Mouse (Mus musculus): Measurements from ENCODE around the gene Prtg.
A peak's percentile ranks its signal among the peaks of the same experiment; 100 is the strongest.

The Prtg gene

DNA sequence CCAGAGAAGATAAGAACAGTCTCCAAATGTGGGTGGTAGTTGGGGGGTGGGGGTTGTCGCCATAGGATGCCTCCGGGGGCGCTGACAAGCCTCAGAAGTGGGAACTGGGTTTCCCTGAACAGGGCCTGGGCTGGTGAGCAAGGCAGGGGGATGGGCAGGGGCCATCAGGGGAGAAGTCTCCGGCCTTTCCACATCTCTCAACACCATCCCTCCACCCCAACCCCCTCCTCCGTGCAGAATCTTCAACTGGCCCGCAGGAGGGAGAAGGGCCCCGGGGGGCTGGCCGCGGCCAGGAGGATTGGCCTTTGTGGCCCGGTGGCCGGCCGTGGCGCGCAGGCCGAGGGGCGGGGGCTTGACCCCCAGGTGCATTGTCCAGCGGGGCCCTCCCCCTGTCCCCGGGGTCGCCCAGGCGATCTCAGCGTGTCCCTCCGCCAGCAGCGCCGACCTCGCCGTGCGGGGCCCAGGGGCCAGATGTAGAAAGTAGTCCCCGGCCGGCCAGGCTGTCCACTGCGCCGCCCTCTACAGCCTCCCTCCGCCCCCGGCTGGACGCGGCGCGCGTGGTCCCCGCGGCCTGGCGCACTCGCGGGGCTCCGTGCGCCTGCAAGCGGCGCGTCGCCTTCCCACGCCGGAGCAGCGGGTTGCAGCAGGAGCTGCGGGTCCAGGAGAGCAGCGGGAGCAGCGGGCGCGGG lies at the start of gene Prtg:
Prtg (plus strand) TSS at position 144 of the 689 bp plus-strand sequence.
- DNase-seq (ENCODE audit: low read depth, low spot score) = no peak

DNA sequence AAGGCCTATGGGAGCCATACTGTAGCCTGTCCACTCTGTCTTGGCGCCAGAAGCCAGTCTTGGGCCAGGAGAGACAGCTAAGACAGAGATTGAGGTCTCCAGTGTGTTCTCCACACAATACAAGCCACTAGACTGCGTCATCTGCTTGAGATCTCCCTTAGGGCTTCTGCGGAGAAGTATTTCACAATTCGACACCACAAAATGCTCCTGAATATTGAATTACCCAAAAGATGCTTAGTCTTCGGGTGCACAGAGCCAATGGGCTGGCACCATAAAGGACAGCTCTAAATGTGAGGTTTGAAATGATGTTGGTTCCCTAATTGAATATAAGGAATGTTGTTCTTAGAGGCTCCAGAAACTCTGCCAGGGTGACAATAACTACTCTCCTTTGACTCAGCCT lies 49.5 kb upstream of the Prtg start:
- no peak for DNase-seq (ENCODE audit: low read depth, low spot score)

DNA sequence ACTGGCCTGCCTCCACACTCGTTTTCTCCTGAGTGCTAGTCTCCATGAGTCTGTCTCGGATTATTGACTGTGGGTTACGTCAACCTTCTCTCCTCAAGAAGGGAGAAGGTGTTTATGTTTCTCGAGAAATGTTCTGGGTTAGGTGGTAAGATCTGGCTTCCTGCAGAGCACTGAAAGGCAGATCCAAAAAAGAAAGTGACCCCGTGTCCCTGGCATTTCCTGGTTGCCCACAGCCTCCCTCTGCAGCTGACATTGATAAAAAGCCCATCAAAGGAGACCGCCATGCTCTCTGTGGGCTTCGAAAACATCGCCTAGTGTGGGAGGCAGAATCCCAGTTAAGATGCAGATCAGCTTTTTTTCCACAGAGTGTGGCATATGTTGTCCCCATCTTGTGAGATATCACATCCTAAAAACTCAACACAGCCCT lies 48.0 kb upstream of the Prtg start:
- DNase-seq (ENCODE audit: low read depth, low spot score) = no peak

DNA sequence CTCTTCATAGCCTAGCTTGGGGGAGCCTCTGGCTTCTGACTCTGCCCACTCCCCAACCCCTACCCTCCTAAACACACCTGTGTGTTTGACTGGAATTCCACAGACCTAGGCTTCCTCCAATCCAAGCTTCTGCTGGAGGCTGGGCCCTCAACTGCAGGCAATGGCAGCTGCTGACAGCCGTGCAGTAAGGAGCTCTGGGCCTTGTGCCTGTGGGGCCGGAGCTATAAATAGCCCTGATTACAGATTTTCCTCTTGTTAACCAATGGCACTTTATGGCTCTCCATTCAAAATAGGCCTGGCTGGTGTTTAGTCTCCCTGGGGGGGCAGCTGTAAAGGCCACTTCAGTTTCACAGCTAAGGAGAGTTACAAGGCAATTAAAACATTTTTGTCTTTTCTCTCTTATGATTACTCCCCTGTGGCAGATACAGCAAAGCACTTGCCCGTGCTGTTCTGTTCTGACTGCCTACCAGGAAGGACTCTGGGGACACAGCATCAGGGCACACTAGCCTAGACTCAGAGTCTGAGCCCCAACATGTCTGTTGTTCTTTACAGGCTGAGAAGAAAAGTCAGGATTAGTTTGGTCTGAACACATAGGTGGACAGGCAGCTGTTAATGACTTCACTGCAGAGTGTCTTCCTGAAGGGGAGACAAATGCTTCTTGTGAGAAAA lies 43.5 kb upstream of the Prtg start:
- DNase-seq (ENCODE audit: low read depth, low spot score) = peak; percentile 46

DNA sequence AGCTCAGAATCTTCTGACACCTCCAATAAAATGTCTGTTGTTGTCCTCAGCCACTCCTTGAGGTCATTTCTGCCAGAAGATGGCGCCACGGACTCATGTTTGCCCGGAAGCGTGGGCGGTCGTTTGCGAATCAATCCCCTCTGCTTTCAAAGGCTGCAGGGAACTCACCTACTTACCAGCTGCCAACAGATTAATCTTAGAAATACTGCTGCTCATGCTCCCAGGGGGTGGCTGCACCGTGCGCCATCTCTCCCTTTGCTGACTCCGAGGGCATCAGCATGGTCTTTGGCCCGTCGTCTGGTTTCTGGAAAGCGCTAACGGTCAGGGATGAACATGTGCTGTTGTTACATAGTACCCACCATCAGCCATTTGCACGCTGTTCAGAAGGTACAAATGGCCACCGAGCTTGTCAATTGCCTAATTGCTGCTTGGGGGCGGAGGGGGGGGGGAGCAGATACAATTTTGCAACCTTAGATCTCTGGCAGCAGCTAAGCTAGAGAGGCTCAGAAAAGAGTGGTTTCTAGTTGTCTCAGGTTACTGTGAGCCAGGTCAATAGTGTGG lies 39.8 kb upstream of the Prtg start:
- peak; percentile 65 for DNase-seq (ENCODE audit: low read depth, low spot score)

DNA sequence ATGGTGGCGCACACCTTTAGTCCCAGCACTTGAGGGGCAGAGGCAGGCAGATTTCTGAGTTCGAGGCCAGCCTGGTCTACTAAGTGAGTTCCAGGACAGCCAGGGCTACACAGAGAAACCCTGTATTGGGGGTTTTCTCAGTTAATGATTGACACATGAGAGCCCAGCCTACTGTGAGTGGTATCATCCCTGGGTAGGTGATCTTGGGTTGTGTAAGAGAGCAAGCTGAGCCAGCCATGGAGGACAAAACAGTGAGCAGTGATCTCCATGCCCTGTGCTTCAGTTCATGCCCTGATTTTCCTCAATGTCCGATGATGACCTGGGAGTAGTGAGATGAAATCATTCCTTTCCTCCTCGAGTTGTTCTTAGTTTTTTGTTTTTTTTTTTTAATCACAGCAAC lies 31.7 kb upstream of the Prtg start:
- no peak for DNase-seq (ENCODE audit: low read depth, low spot score)

DNA sequence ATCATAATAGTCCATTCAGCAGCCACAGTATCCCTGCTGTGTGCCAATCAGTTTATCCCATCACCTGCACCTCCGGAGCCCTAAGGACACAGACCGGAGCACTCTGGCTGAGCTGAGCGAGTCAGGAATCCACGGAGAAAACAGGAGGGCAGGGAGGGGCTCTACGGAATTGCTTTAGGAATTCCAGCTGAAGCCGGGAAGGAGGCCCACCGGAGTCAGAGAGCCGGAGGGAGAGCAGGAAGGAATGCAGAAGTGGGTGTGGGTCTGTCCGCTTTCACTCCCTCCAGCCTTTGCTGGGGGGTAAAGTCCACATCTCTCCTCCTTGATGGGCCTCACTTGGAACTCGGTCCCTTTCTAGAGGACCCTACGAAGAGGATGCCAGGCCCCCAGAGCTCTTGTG lies 27.7 kb upstream of the Prtg start:
- DNase-seq (ENCODE audit: low read depth, low spot score) = no peak

DNA sequence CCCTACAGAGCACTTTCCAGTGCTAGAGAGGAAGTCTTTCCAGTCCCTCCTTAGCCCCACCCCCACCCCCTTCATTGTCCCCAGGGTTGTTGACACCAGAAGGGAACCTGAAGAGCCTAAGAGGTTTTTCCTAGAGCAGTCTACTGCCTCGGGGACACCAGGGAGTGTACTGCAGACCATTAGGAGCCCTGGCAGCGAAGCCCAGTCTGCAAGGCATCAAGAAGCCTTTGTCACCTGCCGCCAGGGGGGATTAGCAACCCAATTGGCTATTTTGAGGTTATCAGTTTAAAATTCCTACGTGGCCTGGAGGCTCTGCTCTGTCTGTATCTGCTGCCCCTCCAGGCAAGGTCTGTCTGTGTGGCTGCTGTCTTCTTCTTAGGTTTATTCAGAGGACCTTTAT lies 26.9 kb upstream of the Prtg start:
- DNase-seq (ENCODE audit: low read depth, low spot score) = no peak

DNA sequence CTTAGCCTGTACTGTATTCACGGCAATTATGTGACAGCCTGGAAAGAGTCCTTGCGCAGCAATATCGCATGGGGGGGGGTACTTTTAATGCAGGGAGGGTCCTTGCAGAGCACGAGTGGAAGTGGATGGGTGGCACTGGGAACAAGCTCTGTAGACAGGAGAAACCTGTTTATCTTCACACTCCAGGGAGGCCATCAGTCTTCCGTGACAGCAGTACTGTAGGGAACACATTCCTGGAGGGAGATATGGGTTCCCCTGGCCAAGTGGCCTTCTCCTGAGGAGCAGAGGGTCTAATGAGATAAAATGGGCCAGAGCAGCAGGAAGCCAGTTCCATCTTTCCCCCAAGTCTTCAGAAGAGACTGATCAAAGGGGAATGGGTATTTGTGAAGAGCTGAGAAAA lies 26.0 kb upstream of the Prtg start:
- DNase-seq (ENCODE audit: low read depth, low spot score) = no peak

DNA sequence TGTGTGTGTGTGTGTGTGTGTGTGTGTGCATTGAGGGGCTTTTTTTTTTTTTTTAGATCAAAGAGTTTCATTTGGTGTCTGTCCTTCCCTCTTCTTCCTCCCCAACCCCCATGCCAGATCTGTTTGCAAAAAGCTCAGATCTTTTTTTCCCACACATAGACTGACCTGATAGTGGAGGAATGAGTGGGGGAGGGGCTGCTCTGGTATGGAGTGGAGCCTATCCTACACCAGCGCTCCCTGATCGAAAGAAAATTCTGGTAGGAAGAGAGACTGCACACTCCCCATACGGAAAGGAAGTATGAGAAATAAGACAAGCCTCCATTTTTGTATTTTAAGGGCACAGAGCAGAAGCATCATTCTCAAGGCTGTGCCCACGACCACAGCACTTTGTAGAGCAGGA lies 25.2 kb upstream of the Prtg start:
- DNase-seq (ENCODE audit: low read depth, low spot score) = no peak

DNA sequence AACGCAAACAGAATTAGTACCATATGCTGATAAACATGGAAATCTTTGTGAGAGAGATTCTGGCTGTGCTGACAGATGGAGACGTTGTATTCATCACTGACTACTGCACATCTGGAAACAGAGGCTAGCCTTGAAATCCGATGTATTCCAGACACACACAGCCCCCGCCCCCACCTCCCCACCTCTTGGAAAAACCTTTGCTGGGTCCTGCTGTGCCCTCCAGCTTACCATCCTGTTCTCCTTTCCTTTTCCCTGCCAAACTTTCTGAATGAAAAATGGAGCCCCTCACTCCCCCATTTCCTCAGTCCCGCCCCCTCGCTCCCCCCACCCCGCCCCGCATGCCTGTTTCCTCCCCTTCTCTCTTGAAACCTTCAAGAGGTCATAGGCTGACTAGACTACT lies 24.6 kb upstream of the Prtg start:
- DNase-seq (ENCODE audit: low read depth, low spot score) = no peak

DNA sequence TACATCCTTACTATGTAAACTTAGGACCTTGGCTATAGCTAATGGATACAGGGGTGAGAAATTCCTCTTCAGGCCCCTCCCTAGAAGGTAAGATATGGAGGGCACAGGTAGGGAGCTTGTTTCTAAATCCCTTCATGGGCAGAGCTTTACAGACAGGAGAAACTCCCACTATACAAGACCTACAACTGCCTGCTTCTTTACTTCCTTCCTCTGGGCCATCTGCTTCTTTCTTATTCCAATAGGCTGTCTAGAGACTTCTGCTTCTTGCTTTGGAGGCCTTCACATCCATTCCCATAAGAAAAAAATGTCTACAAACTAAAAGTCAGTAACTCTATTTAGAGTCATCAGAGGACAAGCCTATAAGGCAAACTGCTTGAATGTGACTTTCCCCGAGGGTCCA lies 18.9 kb upstream of the Prtg start:
- no peak for DNase-seq (ENCODE audit: low read depth, low spot score)

DNA sequence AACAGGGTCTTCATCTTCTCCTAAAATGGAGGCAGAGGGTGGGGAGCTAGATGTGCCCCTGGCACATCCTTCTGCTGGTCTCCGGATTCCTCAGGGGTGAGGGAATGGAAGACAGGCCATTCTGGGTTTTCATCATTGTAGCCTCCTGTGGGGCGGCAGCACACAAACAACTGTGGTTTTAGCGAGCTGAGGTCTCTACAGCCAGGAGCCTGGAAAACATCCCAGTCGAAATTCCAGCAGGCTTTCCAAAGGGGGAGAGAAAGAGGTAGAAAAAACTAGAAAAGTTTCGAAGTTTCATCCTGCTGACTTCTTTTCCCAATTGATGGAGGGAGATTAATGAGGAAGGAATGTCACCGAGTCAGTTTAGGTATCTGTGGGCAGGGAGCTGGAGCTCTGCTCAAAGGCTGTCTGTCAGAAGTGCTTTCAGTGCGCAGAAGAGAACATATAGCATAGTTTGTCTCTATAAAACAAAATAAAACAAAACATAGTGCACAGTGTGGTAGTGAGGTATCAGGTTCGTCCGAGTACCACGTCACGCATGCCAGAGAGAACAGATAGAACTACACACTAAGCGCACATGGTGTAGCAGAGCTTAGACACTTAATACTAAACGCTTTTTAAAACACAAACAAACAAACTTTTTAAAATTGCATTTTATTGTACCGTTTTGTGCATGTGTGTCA lies 16.0 kb upstream of the Prtg start:
- DNase-seq (ENCODE audit: low read depth, low spot score) = no peak

DNA sequence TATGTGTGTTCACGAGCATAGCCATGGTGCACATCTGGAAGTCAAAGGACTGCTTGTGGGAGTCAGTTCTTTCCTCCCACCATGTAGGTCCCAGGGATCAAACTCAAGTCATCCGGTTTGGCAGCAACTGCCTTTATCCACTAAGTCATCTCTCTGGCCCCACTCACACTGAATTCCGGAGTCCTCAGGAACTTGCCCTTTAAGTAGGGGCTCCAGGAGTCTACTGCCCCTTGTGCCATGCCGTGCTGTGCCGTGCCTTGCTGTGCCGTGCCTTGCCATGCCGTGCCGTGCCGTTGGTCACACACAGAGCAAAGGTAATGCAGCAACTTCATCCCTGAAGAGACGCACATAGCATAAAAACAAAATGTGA lies 15.5 kb upstream of the Prtg start:
- no peak for DNase-seq (ENCODE audit: low read depth, low spot score)

DNA sequence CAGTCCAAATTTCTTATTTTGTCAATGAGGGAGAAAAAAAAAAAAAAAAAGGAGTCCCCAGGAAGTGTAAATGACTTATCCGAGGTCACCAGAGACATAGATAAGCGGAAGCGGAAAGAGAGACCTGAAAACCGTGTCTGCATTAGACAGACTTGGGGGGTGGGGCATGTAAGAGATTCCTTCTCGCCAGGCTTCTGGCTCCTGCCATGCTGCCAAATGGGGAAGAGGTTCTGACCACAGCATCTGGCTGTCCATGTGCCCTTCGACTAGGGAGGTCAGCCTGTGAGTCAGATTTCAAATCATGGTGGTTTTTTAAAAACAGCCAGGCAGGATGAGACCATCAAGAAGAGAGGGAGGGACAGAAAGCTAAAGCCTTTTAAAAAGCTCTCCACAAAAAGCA lies 15.0 kb upstream of the Prtg start:
- no peak for DNase-seq (ENCODE audit: low read depth, low spot score)

DNA sequence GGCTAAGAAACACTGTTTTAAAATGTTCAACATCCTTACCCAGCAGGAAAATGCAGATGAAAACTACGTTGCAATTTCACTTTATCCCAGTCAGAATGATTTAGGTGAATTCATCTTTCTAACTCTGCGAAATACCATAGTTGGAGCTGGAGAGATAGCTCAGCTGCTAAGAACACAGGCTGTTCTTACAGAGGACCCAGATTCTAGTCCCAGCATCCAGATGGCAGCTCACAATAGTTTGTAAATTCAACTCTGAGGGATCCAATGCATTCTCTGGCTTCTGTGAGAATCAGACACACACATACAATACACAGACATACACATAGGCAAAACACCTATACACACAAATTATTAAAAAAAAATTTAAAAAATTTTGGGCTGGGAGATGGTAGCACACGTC lies 11.4 kb upstream of the Prtg start:
- DNase-seq (ENCODE audit: low read depth, low spot score) = no peak

DNA sequence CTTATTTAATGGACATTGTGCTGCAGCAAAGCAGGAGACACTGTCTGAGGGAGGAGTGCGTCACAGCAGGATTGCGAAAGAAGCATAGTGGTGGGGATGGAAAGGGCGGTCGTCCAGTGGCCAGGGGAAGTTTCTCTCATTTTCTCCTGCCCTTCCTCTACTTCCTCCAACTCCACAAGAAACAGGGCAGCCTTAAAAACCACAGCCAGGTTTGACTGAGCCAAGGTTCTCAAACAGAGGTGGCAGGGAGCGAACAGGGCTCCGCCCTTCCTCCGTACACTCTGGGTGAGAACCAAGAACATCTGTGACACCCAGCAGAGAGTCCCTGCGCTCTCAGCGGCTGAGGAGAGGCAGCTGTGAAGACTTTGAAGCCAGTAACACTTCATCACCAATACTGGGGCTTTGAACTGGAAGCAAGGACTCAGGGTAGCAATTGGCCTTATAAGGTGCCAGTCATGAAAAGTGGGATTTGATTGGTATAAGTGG lies 9.5 kb upstream of the Prtg start:
- DNase-seq (ENCODE audit: low read depth, low spot score) = no peak

DNA sequence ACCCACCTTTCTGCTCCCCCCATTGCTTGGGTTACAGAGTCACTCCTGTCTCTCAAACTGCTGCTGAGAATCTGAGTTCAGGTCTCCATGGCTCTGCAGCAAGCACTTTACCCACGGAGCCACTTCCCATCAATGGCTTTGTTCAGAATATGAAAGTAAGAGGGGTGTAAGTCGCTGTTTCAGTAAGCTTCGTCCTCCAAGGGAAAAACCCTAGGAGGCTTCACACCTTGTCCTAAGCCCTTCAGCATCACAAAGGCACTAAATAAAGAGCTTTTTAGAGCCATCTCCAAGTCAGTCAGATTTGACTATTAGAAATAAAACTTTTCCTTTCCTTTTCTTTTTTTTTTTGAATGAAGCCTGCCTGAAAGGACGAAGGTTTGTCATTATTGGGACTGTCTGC lies 3.4 kb upstream of the Prtg start:
- no peak for DNase-seq (ENCODE audit: low read depth, low spot score)

DNA sequence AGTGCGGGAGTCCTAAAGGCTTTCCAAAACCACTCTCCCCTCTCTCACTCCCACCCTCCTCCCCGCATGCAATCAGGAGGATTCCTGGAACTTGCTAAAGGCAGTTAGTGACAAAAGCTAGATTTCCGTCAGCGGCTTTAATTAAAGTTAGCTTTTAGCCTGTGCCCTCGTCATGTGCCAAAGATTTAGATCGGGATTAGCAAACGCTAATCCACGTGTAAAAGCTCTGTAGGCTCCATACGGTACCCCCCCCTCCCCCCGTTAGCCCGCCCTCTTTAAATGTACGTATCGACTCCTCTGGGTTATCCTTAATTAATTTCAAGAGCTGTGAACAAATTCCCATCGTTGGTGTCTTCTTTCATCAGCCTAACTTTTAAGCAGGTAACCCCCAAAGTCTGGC lies 528 bp upstream of the Prtg start:
- peak; percentile 52 for DNase-seq (ENCODE audit: low read depth, low spot score)

DNA sequence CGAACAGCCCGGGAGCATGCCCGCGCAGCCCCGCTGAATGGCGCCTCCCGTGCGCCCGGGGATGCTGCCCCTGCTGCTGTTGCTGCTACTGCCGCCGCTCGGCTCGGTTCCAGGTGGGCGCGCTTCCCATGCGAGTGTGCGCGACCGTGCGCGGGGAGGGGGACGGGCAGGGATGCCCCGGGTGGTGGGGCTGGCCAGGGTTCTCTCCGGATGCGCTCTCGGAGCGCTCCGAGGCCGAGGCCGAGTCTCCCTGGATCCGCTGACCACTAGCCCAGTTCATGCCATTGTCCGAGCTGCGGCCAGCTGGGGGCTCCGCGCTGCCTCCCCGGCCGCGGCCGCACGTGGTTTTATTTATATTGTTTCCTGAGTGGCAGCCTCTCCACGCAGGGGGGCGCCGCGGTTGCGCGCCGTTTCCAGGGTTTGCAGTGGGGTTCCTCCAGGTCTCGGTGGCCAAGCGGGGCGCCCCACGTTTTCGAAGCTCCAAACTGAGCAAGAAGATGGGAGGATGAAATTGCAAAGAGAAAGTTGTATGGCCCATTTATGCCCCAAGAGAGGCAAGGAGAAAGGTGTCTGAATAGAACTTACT lies 839 bp downstream of the Prtg start:
- DNase-seq (ENCODE audit: low read depth, low spot score) = no peak

DNA sequence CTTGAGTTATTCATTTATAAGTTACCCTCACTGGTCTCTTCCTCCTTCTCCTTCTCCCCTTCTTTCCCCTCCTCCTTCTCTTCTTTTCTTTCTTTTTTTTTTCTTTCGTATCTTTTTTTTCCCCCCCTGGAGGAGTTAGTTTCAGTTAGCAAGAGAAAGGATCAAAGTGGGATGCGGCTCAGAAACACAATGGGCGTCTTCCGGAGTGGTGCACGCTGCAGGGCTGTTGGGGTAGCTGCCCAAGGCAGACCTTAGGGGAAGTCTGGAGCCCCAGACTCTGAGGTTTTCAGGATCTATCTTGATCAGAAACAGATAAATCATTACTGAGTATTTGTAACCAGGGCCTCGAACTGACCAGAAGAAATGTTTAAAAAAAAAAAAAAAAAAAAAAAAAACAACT lies 1.5 kb downstream of the Prtg start:
- no peak for DNase-seq (ENCODE audit: low read depth, low spot score)

DNA sequence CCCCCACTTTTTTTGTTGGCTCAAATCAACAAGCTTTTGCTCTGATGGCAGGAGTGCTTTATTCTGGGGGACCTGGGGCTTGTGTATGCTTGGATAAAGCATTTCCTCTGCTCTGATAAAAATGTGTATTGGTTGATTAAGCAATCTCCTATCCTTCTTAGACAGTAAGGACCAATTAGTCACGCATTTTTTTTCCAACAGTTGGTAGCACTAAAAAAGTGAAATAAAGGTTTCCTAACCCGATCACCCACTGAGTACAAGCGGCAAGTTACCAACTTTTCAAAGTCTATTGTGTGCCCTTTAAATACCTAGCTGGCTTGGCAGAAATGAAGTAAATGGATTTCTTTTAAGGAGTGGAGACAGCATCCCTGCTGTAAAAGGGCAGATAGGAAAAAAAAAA lies 1.9 kb downstream of the Prtg start:
- no peak for DNase-seq (ENCODE audit: low read depth, low spot score)

Measured in retina, adult 2 months (tissue).